Mouse (Mus musculus): ENCODE measurements around the gene Rhpn2. TPM values are rescaled to one million over a fixed set of nuclear protein-coding genes. Genes with fewer than 3 reads are reported as not detected.

Gene Rhpn2
- polyA plus RNA-seq, 1 experiment from 2014 or later, result 2.8 TPM

DNA sequence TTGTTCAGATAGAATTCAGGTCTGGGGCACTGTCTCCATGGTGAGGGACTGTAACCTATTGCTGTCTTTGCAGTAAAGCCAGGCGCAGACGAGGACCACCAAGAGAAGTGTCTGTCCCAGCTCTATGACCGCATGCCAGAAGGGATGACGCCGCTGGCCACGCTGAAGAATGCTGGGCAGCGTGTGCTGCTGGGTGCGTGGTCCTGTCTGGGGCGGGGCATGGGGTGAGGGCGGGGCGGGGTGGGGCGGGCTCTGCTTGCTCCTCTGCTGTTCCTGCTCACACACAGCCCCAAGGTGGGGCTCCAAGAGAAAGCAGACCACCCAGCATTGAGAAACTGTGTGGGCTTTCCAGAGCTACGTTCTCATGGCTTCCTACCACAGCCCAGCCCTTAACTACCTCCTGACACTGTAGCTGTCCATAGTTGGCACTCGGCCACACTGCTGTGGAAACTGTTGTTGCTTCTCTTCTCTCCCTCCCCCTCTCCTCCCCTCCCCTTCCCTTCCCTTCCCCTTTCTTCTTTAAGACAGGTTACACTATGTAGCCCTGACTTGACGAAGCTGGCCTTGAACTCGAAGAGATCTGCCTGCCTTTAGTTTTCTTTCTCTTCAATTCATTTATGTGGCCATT is 45.6 kb downstream of the Rhpn2 start:
- no peak overlapping the region for H3K9ac ChIP-seq
- no peaks in the 10 kb centered on the region for H3K27me3 ChIP-seq
- no peaks in the 10 kb centered on the region; the same call in 1 of the 2 replicates for H3K4me1 ChIP-seq
- H3K36me3 ChIP-seq, result no peaks in the 10 kb centered on the region
- peak; percentile 30; the same call in 1 of the 2 replicates for ATAC-seq (ENCODE audit: insufficient number of reproducible peaks, low FRiP score, low TSS enrichment, low read depth)
- H3K9me3 ChIP-seq, result no peaks in the 10 kb centered on the region
- H3K27ac ChIP-seq, result no peak overlapping the region
- no peak overlapping the region for H3K4me3 ChIP-seq
- no peak overlapping the region for H3K4me2 ChIP-seq
- 37% methylated on average over 16 of the region's 16 CpGs for WGBS

DNA sequence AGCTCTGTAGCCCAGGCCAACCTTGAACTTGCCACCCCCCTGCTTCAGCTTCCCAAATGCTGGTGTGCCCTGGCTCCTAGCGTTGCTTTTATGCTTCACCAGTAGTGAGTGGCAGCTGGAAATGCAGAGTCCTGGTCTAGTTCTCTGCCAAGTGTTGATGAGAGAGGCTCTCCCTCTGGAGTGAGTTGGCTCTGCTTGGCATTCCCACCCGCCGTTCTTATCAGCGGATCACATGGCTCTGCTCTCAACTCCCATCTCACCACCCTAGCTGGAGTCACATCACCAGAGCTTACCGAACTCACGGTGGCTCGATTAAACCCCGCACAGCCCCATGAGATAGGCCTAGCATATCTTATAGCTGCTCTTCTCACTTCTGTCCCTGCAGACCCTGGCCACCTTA is 46.4 kb downstream of the Rhpn2 start:
- Histone ChIP-seq H3K4me3 (no peak overlapping the region), H3K9me3 (no peaks in the 10 kb centered on the region), H3K4me1 (no peaks in the 10 kb centered on the region; the same call in 1 of the 2 replicates), H3K9ac (no peak overlapping the region), H3K27me3 (no peaks in the 10 kb centered on the region), H3K4me2 (no peak overlapping the region), H3K27ac (no peak overlapping the region), H3K36me3 (no peaks in the 10 kb centered on the region)
- WGBS, result 90% methylated on average over 8 of the region's 8 CpGs
- ATAC-seq (ENCODE audit: insufficient number of reproducible peaks, low FRiP score, low TSS enrichment, low read depth), result no peak

DNA sequence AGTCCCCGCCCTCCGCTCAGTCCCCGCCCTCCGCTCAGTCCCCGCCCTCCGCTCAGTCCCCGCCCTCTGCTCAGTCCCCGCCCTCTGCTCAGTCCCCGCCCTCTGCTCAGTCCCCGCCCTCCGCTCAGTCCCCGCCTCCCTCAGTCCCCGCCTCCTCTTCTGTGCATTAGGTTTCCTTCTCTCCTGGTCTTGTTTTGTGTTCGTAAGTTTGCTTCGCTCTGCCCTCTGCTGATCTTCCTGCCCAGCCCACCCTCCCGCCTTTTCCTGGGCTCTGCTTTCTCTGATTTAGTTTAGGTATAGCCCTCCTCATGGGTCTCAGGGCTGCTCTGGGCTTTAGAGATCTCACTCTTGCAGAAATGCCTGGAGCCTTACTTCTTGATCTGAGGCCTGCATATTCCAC is 47.9 kb downstream of the Rhpn2 start:
- H3K27ac ChIP-seq, result no peak overlapping the region
- WGBS, result 60% methylated on average over 16 of the region's 16 CpGs
- H3K36me3 ChIP-seq, result no peaks in the 10 kb centered on the region
- no peaks in the 10 kb centered on the region for H3K27me3 ChIP-seq
- H3K4me3 ChIP-seq, result no peak overlapping the region
- no peak for ATAC-seq (ENCODE audit: insufficient number of reproducible peaks, low FRiP score, low TSS enrichment, low read depth)
- H3K9ac ChIP-seq, result no peak overlapping the region
- no peak overlapping the region for H3K4me2 ChIP-seq
- H3K9me3 ChIP-seq, result no peaks in the 10 kb centered on the region
- no peaks in the 10 kb centered on the region; the same call in 1 of the 2 replicates for H3K4me1 ChIP-seq

DNA sequence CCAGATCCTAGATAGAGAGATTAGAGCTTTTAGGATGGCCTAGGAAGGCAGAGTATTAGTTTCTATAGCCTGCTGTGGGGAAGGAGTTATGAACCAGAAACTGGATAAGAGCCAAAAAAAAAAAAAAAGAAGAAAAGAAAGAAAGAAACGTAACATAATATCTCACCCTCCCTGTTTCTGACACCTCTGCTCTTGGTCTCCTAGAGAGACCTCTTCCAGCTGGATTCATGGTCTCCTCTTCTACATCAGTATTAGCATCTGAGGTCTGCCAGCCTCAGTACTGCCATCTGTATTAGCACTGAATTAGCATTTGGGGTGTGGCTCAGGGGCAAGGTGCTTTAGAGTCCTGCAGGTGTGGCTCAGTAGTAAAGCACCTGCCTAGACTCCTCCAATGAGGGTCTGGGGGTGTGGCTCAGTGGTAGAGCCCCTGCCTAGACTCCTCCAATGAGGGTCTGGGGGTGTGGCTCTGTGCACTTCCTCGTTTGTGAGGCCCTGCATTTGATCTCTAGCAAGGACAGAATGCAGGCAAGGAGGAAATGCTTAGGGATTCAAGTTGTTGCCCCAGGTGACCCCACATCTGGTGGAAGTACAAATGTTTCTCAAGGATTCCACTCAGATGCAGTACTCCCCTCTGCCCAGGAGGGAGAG is 48.9 kb downstream of the Rhpn2 start:
- no peak overlapping the region for H3K9ac ChIP-seq
- H3K4me1 ChIP-seq, result no peaks in the 10 kb centered on the region; the same call in 1 of the 2 replicates
- 27% methylated on average over 2 of the region's 2 CpGs for WGBS
- H3K27ac ChIP-seq, result no peak overlapping the region
- no peaks in the 10 kb centered on the region for H3K27me3 ChIP-seq
- no peaks in the 10 kb centered on the region for H3K36me3 ChIP-seq
- H3K4me2 ChIP-seq, result no peak overlapping the region
- no peak for ATAC-seq (ENCODE audit: insufficient number of reproducible peaks, low FRiP score, low TSS enrichment, low read depth)
- H3K4me3 ChIP-seq, result no peak overlapping the region
- H3K9me3 ChIP-seq, result no peaks in the 10 kb centered on the region

- Histone ChIP-seq H3K9me3 (no peaks in the 10 kb centered on the region), H3K27me3 (no peaks in the 10 kb centered on the region), H3K4me2 (no peak overlapping the region), H3K4me3 (no peak overlapping the region), H3K9ac (no peak overlapping the region), H3K4me1 (0 out of 2 replicates have a peak, but pooled peaks cover 3% of the 10 kb centered on the region), H3K27ac (no peak overlapping the region), H3K36me3 (no peaks in the 10 kb centered on the region)
- 68% methylated on average over 6 of the region's 6 CpGs for WGBS
- ATAC-seq (ENCODE audit: insufficient number of reproducible peaks, low FRiP score, low TSS enrichment, low read depth), result no peak
Observed at GRCm38 (mm10) chr7:35386525-35386952, 52.6 kb downstream of the Rhpn2 start.

DNA sequence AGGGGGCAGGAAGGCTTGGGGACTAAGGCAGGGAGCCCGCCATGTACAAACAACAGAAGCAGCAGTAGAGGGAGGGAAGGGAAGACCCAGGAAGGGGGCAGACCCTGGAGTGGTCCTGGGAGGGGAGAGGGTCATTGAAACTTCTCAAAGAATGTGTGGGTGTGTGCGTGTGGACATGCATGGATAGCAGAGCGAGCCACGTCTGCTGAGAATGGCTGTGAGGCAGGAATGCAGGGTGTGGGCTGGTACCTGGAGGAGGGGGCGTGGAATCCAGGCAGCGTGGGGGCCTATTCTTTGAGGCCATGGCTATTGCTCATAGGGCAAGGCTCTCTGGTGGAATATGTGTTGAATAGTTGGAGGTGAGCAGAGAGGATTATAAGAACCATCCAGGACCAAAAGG is 54.7 kb downstream of the Rhpn2 start:
- no peak overlapping the region for H3K27ac ChIP-seq
- H3K9ac ChIP-seq, result no peak overlapping the region
- no peaks in the 10 kb centered on the region for H3K9me3 ChIP-seq
- no peak for ATAC-seq (ENCODE audit: insufficient number of reproducible peaks, low FRiP score, low TSS enrichment, low read depth)
- H3K27me3 ChIP-seq, result no peaks in the 10 kb centered on the region
- H3K4me2 ChIP-seq, result no peak overlapping the region
- H3K4me1 ChIP-seq, result 0 out of 2 replicates have a peak, but pooled peaks cover 3% of the 10 kb centered on the region
- WGBS, result 64% methylated on average over 6 of the region's 6 CpGs
- H3K4me3 ChIP-seq, result no peak overlapping the region
- peaks cover 10% of the 10 kb centered on the region for H3K36me3 ChIP-seq

GRCm38 (mm10) chr7:35392935-35393334 is 59.0 kb downstream of the Rhpn2 start:
- H3K36me3 ChIP-seq, result peaks cover 14% of the 10 kb centered on the region
- WGBS, result 60% methylated on average over 5 of the region's 5 CpGs
- H3K27me3 ChIP-seq, result no peaks in the 10 kb centered on the region
- no peak overlapping the region for H3K4me3 ChIP-seq
- no peak overlapping the region for H3K4me2 ChIP-seq
- ATAC-seq (ENCODE audit: insufficient number of reproducible peaks, low FRiP score, low TSS enrichment, low read depth), result no peak
- H3K9ac ChIP-seq, result no peak overlapping the region
- H3K27ac ChIP-seq, result no peak overlapping the region
- no peaks in the 10 kb centered on the region for H3K9me3 ChIP-seq
- H3K4me1 ChIP-seq, result peaks cover 18% of the 10 kb centered on the region

- ATAC-seq (ENCODE audit: insufficient number of reproducible peaks, low FRiP score, low TSS enrichment, low read depth), result no peak
Observed at GRCm38 (mm10) chr7:35395734-35396456, 61.9 kb downstream of the Rhpn2 start.

GRCm38 (mm10) chr7:35396542-35397168 is 62.7 kb downstream of the Rhpn2 start, which contains the start of the genes Faap24 and Cep89:
Faap24 (minus strand) TSS chr7:35396836.
Cep89 (plus strand) TSS chr7:35397035.
- WGBS, result under 1% methylated on average over 28 of the region's 28 CpGs
- H3K4me3 ChIP-seq, result peak within 1 kb of the TSS; percentile 70
- no peaks in the 10 kb centered on the region for H3K27me3 ChIP-seq
- H3K9ac ChIP-seq, result peak within 1 kb of the TSS; percentile 58
- peaks cover 17% of the 10 kb centered on the region for H3K4me1 ChIP-seq
- no peak within 1 kb of the TSS; the same call in 1 of the 2 replicates for H3K27ac ChIP-seq
- H3K4me2 ChIP-seq, result peak within 1 kb of the TSS; percentile 74
- peaks cover 38% of the 10 kb centered on the region for H3K36me3 ChIP-seq
- H3K9me3 ChIP-seq, result no peaks in the 10 kb centered on the region
- peak; percentile 96 for ATAC-seq (ENCODE audit: insufficient number of reproducible peaks, low FRiP score, low TSS enrichment, low read depth)

More at GRCm38 (mm10) chr7:35395734-35396456, 61.9 kb downstream of the Rhpn2 start:
- no peak overlapping the region for H3K27ac ChIP-seq
- H3K4me1 ChIP-seq, result peaks cover 17% of the 10 kb centered on the region
- H3K36me3 ChIP-seq, result peaks cover 32% of the 10 kb centered on the region
- H3K9me3 ChIP-seq, result no peaks in the 10 kb centered on the region
- H3K4me3 ChIP-seq, result peak overlapping the region; percentile 70
- H3K4me2 ChIP-seq, result peak overlapping the region; percentile 74
- peak overlapping the region; percentile 51 for H3K9ac ChIP-seq
- no peaks in the 10 kb centered on the region for H3K27me3 ChIP-seq
- WGBS, result 12% methylated on average over 17 of the region's 17 CpGs

DNA sequence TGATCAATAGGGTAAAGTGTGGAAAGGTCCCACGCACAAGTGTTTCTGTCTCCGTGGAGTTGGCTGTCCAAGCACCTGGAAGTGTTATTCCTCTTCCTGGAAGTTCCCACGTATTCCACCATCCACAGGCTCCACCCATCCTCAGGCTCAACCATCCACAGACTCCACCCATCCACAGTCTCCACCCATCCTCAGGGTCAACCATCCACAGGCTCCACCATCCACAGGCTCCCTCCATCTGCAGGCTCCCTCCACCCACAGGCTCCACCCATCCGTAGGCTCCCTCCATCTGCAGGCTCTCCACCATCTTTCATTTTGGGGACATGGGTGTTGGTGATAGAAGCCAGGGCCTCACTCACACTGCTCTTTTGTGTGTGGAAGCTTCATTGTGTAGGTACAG is 67.2 kb downstream of the Rhpn2 start:
- Histone ChIP-seq H3K27me3 (no peaks in the 10 kb centered on the region), H3K4me3 (no peak overlapping the region), H3K27ac (no peak overlapping the region), H3K36me3 (peaks cover 64% of the 10 kb centered on the region), H3K4me1 (peaks cover 9% of the 10 kb centered on the region), H3K9me3 (no peaks in the 10 kb centered on the region), H3K9ac (no peak overlapping the region), H3K4me2 (no peak overlapping the region)
- ATAC-seq (ENCODE audit: insufficient number of reproducible peaks, low FRiP score, low TSS enrichment, low read depth), result no peak
- 93% methylated on average over 4 of the region's 4 CpGs for WGBS

GRCm38 (mm10) chr7:35415226-35415625 is 81.3 kb downstream of the Rhpn2 start:
- H3K9ac ChIP-seq, result no peak overlapping the region
- no peaks in the 10 kb centered on the region for H3K9me3 ChIP-seq
- H3K4me3 ChIP-seq, result no peak overlapping the region
- H3K4me2 ChIP-seq, result no peak overlapping the region
- peaks cover 44% of the 10 kb centered on the region for H3K36me3 ChIP-seq
- H3K27me3 ChIP-seq, result no peaks in the 10 kb centered on the region
- H3K4me1 ChIP-seq, result peaks cover 4% of the 10 kb centered on the region
- peak overlapping the region; percentile 27; the same call in 1 of the 2 replicates for H3K27ac ChIP-seq
- 50% methylated on average over 5 of the region's 5 CpGs for WGBS
- ATAC-seq (ENCODE audit: insufficient number of reproducible peaks, low FRiP score, low TSS enrichment, low read depth), result no peak
